Mouse (Mus musculus) right cerebral cortex, postnatal 14 days (tissue): ENCODE data around the gene Gm16253.
"Not testable (repeated sequence)": the region's sequence is repeated elsewhere in the genome, so short reads cannot be mapped to it uniquely, and the experiment has no call there.

Experiments used
- DNase-seq: peaks from one replicate; pipeline ENCODE4 v3.0.0; 2022

Gene Gm16253

DNA sequence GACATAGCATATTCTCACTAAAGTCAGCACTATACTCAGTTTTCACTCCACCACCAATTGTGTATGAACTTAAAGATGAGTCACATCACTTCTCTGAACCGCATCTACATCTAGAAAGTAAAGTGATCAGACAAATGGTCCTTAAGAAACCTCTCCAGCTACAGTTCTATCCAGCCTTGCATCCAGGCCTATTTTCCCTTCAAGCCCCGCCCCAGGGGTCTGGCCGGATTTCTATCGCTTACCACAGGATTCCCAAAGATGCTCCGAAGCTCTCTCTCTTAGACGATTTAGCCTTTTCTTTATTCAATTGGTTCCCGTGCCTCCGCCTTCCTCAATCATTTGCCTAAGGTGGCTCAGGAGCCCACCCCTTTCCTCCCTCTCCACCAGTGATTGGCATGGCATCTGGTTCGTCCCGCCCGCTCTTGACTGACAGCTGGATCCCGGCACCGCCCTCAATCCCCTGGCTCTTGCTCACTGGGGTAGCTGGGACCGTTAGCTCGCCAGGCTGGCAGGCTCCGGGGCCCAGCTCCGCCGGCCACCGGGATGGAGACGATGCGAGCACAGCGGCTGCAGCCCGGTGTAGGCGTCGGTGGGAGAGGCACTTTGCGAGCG is 24.0 kb downstream of the Gm16253 start, which contains the start of gene Lix1l:
Gene Lix1l (plus strand): TSS at position 511 of the 612 bp plus-strand sequence.
- DNase-seq = peak; percentile 88

DNA sequence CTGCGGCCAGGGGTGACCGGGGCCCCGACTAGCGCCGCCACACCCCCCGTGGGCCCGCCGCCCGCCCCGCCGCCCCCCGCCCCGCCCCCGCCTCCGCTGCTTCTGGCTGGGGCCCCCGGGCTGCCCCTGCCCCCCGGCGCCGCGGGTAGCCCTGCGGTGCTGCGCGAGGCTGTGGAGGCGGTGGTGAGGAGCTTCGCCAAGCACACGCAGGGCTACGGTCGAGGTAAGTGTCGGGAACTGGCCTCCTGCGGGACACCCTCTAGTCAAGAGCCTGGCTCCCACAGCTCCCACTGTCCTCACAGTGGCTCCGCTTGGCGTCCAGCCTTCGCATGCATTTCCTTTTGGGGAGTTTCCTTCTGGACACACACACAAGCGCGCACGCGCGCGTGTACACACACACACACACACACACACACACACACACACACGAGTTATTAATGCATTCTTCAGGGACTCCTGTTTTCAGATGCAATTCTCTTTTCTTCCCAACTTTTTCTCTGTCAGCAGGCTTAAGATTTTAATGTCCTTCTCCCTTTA is 24.5 kb downstream of the Gm16253 start:
- DNase-seq = peak; percentile 62

DNA sequence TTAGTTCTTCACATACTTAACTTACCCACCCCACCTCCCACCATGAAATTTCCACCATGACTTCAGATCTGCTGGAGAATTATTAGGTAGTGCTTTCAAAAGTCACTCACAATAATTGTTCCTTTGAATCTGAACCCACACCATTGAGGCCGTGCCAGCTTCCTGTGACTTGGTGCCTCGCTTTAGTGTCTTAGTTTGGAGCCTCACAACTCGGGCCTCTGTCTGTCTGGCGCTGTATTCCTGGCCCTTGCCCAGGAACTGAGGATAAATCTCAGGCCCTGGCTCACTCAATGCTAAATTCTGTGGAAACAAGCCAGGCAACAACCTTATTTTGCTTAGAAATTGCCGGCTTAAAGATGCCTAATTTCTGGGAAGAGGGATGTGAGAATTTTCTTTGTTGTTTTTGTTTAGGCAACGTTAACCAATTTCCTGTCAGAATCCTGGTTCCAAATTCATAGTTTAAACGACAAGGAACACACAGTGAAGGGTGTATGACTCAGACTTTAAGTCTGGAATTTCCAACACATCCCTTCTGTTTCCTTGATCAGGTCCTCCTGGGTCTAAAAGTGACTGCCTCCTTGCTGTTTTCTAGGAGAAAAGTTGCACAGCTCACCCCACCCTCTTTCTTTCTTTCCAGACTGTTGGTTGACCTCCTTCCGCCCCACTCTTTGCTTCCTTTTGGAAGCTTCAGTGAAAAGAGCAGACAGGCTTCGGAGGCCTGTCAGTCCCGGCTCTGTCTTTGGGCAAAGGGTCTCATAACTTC is 25.3 kb downstream of the Gm16253 start:
- peak; percentile 13 for DNase-seq

DNA sequence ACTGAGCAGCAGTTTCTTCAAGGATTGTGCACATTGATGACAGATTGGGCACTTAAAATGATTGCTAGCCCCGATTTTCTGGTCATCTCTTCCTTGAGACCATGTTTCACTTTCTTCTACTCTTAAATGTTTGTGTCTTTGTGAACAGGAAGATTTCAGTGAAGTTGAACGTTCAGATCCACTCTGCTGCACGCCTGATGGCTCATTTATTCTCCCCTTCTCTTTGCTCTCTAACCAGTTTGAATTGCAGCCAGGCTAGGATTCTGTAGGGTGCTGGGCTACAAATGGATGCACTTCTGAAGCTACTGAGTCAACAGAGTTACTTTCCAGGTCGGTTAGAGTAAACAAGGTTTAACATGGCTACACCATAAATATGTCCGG is 25.9 kb downstream of the Gm16253 start:
- no peak for DNase-seq

DNA sequence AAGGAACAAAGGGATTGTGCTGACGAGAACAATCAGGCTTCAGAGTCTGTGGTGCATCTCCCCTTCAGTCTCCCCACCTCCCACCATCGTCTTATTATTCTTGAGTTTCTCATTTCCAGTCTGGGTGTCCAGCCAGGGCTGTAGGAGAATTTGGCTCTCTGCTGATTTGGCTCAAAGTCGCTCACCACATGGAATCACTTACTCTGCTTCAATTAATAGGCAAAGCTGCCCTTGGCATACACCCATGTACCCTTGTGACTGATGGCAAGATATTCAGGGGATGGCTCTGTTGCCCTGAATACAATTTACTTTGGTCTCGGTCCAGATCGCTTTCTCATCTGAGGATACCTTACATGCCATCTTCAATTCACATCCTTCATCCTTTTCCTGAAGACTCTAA is 26.5 kb downstream of the Gm16253 start:
- no peak for DNase-seq

DNA sequence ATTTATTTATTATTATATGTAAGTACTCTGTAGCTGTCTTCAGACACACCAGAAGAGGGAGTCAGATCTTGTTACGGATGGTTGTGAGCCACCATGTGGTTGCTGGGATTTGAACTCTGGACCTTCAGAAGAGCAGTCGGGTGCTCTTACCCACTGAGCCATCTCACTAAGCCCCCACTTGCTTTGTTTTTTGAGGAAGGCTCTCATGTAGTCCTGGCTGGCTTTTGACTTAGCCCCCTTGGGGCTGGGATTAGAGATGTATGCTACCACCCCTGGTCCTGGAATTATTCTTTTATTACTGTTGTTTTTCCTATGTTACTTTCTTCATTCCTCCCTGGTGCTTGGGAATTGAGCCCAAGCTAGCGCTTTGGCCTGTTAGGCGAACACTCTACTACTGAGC is 29.2 kb downstream of the Gm16253 start:
- DNase-seq = not testable (repeated sequence)

DNA sequence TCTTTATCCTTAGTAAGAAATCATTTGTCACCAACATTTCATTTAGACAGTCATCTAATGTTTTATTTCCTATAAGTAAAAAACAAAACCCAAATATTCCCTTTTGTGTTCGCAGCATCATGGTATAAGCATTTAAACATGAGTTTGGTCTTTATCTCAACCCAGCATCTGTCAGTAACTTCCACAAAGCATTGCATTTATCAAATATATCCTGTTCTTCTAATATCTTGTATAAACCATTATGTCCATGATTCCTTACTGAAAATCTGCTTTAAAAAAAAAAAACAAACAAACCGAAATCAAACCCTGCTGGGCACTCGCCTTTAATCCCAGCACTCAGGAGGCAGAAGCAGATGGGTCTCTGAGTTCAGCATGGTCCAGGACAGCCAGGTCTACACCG is 29.8 kb downstream of the Gm16253 start:
- no peak for DNase-seq

DNA sequence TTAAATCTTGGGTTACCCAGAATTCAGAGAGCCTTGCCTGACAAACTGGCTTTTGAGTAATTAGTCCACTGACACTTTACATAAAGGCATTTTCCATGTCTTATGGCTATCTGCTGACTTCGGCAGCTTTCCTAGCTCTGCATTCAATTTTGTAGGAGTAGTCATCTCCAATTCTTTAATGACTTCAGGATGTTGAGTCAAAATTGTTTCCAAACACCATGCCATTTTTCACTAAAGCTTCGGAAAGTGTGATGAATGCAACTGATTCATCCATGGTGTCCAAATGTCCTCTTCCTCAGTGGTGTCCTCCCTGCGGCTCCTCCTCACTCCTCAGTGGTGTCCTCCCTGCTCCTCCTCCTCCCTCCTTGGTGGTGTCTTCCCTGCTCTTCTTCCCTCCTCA is 41.2 kb downstream of the Gm16253 start:
- no peak for DNase-seq

DNA sequence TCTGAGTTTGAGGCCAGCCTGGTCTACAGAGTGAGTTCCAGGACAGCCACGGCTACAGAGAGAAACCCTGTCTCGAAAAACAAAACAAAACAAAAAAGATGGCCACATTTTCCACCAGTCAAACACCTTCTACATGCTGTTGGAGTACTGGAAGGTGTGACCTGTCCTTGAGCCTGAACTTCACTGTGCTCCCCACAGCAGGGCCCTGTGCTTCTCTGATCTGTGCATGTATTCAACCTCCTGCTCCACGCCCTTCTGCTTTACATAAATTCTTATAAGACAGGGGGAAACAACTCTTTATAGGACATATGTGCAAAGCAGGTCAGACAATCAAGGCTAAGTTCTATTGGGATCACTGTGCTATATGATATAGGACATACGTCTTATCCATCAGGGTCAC is 46.4 kb downstream of the Gm16253 start:
- no peak for DNase-seq

DNA sequence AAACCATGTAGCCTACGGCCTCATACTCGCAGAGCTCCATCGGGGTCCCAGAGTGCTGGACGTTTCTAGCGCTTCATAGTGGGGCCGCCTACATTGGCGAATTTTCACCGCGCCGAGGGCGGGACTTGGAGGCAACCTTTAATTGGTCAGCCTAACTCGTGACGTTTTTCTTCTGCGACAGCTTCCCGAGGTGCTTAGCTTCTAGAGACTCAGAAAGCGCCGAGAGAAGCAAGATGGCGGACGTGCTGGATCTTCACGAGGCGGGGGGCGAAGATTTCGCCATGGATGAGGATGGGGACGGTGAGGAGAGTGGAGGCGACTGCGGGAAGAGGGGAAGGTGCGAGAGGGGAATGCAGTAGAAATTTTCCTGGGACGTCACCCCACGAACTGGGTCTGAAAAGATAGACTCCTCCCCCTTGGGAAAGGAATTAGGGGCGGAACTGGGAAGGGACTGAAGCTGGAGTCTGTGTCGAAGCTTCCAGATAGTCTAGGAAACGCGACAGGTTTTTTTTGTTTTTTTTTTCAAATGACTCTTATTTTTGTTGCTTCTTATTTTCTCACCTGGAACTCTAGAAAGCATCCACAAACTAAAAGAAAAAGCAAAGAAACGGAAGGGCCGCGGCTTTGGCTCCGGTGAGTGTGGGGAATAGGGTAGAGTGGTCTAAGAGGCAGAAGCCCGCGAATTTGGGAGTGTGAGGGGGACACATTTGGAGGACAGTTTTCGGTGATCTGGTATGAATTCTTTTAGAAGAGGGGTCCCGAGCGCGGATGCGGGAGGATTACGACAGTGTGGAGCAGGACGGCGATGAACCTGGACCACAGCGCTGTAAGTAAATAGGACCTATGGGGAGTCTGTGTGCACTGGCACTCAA is 53.2 kb downstream of the Gm16253 start, which contains the start of gene Rbm8a:
Gene Rbm8a (plus strand): TSS at position 205 of the 872 bp plus-strand sequence.
- DNase-seq = peak; percentile 95
